Mouse (Mus musculus) limb, embryonic 12.5 days (tissue): ENCODE measurements at regions not wholly inside any gene's neighbourhood (a gene's known extent, or its start where the extent isn't known, plus 50 kb on each side); places are given as distances from the start of the nearest gene placed in this dataset.

ENCODE experiments used
- ATAC-seq: fragments of 200-750 bp; cut with Nextera tagmentation; 2 replicates; pipeline ENCODE4 v1.8.0; 2017; ENCODE audit warnings: low read depth, moderate TSS enrichment; ENCODE audit not compliant: insufficient number of reproducible peaks, insufficient read depth, low FRiP score, low TSS enrichment
- H3K27ac ChIP-seq: fragments of 300-500 bp; sonication (generic); 2 replicates; pipeline ENCODE4 v1.5.1; 2016; ENCODE audit warnings: mild to moderate bottlenecking, moderate library complexity
- H3K27me3 ChIP-seq: fragments of 300-500 bp; sonication (generic); 2 replicates; pipeline ENCODE4 v1.6.1; 2016; ENCODE audit warnings: mild to moderate bottlenecking, moderate library complexity
- H3K36me3 ChIP-seq: fragments of 300-500 bp; sonication (generic); 2 replicates; pipeline ENCODE4 v1.6.1; 2016; ENCODE audit warnings: mild to moderate bottlenecking, moderate library complexity
- H3K4me1 ChIP-seq: fragments of 300-500 bp; sonication (generic); replicated peaks from 2 replicates; pipeline ENCODE4 v1.6.1; 2016
- H3K4me2 ChIP-seq: fragments of 300-500 bp; sonication (generic); 2 replicates; pipeline ENCODE4 v1.6.1; 2016; ENCODE audit warnings: mild to moderate bottlenecking, moderate library complexity
- H3K4me3 ChIP-seq: fragments of 300-500 bp; sonication (generic); replicated peaks from 2 replicates; pipeline ENCODE4 v1.5.1; 2016; ENCODE audit warnings: mild to moderate bottlenecking
- H3K9ac ChIP-seq: fragments of 300-500 bp; sonication (generic); replicated peaks from 2 replicates; pipeline ENCODE4 v1.6.1; 2016; ENCODE audit warnings: mild to moderate bottlenecking, moderate library complexity
- H3K9me3 ChIP-seq: fragments of 300-500 bp; sonication (generic); 2 replicates; pipeline ENCODE4 v1.6.1; 2016; ENCODE audit warnings: mild to moderate bottlenecking, moderate library complexity
- WGBS: fragments of 180-500 bp; shearing (Covaris S2); methylation state at CpG from one replicate; pipeline ENCODE4 v1.1.7; 2016; 5-methylcytosine and 5-hydroxymethylcytosine counted together

DNA sequence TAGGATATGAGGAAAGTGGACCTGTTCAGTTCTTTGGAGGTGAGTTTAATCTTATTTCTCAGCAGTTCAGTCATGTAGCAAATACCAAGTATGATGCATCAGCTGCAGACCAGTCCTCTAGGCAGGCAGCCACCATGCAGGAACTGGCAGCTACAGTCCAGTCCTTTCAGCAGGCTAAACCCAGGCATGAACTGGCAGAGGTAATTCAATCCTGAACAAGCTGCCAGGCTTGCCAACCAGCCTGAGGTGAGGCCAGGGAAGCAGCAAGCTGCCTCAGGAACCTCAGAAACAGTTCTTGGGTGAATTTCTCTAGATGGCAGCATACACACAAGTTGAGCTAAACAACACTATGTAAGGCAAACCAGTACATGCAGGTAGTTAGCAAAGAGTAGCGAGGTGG is 951.5 kb upstream of the Acvr2a start:
- no peaks in the 10 kb centered on the region for H3K9me3 ChIP-seq
- no peaks in the 10 kb centered on the region for H3K4me1 ChIP-seq
- ATAC-seq = no peak
- no peak overlapping the region for H3K4me2 ChIP-seq
- no peaks in the 10 kb centered on the region for H3K36me3 ChIP-seq
- H3K4me3 ChIP-seq = no peak overlapping the region
- H3K27me3 ChIP-seq = no peaks in the 10 kb centered on the region
- WGBS = 92% methylated on average over 1 of the region's 1 CpGs
- no peak overlapping the region for H3K27ac ChIP-seq
- H3K9ac ChIP-seq = no peak overlapping the region

DNA sequence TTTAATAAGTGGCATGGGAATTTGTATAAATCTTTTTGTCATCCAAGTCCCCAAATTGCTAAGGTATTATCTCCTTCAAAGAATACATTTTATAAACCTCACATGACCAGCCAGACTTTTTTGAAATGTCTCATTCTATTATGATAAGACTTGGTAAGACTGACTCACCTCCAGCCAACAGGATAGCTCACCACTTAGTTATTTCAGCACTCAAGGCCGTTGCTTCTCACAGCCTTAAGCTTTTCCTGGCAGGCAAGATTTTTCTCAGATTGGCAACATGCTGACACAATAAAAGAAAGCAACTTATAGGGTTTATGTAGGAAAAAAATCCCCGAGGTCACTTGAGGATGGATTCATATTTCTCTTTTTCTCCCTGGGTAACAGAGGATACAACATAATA is 935.9 kb upstream of the Acvr2a start:
- Histone ChIP-seq H3K4me1 (no peaks in the 10 kb centered on the region), H3K36me3 (no peaks in the 10 kb centered on the region), H3K4me2 (no peak overlapping the region), H3K27ac (no peak overlapping the region), H3K9me3 (no peaks in the 10 kb centered on the region), H3K4me3 (no peak overlapping the region), H3K9ac (no peak overlapping the region), H3K27me3 (no peaks in the 10 kb centered on the region)
- WGBS = 62% methylated on average over 2 of the region's 2 CpGs
- no peak for ATAC-seq

DNA sequence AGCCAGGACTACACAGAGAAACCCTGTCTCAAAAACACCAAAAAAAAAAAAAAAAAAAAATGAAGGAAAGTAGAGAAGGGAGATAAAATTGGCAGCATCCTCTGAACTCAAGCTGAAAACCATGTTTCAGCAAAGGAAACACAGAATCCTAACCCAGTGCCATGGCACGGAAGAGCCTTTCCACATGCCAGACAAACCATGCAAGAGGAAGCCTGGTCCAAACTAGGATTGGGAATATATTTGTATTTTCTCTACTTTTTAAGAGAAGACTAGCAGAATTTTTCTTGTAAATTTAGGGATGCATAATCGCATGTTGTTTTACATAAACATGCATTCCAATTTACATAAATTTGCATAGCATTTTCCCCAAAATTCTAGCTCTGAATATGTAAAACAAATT is 934.8 kb upstream of the Acvr2a start:
- H3K4me1 ChIP-seq = no peaks in the 10 kb centered on the region
- H3K9me3 ChIP-seq = no peaks in the 10 kb centered on the region
- no peak overlapping the region for H3K4me2 ChIP-seq
- H3K4me3 ChIP-seq = no peak overlapping the region
- H3K27ac ChIP-seq = no peak overlapping the region
- no peak overlapping the region for H3K9ac ChIP-seq
- WGBS = 96% methylated on average over 2 of the region's 2 CpGs
- no peak for ATAC-seq
- H3K36me3 ChIP-seq = no peaks in the 10 kb centered on the region
- H3K27me3 ChIP-seq = no peaks in the 10 kb centered on the region

- Histone ChIP-seq H3K36me3 (no peaks in the 10 kb centered on the region), H3K9me3 (no peaks in the 10 kb centered on the region), H3K4me1 (no peaks in the 10 kb centered on the region), H3K4me3 (no peak overlapping the region), H3K27ac (no peak overlapping the region), H3K4me2 (no peak overlapping the region), H3K9ac (no peak overlapping the region), H3K27me3 (no peaks in the 10 kb centered on the region)
- WGBS = 88% methylated on average over 1 of the region's 1 CpGs
- ATAC-seq = no peak
These were observed 934.1 kb upstream of the Acvr2a start for GRCm38 (mm10) chr2:47879796-47880195.

DNA sequence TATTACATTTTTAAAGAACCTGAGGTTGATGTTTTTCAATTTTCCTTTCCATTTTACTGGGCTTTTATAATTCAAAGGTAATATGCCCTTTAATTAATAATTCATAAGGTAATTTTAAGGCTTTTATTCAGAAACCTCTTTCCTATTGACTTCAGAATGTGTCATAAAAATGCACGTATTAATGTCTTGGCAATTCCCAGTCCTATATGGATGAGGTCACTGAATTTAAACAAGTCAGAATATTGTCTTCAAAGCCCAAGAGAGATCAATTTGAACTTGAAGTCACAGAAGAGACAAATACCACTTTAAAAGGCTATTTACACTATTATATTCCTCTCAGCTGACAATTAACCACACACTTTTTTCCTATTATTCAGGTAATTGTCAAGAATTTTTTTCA is 925.7 kb upstream of the Acvr2a start:
- Histone ChIP-seq H3K4me1 (no peaks in the 10 kb centered on the region), H3K36me3 (no peaks in the 10 kb centered on the region), H3K4me3 (no peak overlapping the region), H3K27me3 (no peaks in the 10 kb centered on the region), H3K9me3 (no peaks in the 10 kb centered on the region), H3K4me2 (no peak overlapping the region), H3K27ac (no peak overlapping the region), H3K9ac (no peak overlapping the region)
- ATAC-seq = no peak
- 82% methylated on average over 1 of the region's 1 CpGs for WGBS

GRCm38 (mm10) chr2:47891366-47891765 is 922.5 kb upstream of the Acvr2a start:
- Histone ChIP-seq H3K4me2 (no peak overlapping the region), H3K4me1 (no peaks in the 10 kb centered on the region), H3K27ac (no peak overlapping the region), H3K9ac (no peak overlapping the region), H3K4me3 (no peak overlapping the region), H3K36me3 (no peaks in the 10 kb centered on the region), H3K27me3 (no peaks in the 10 kb centered on the region), H3K9me3 (no peaks in the 10 kb centered on the region)
- 59% methylated on average over 1 of the region's 1 CpGs for WGBS
- no peak for ATAC-seq

DNA sequence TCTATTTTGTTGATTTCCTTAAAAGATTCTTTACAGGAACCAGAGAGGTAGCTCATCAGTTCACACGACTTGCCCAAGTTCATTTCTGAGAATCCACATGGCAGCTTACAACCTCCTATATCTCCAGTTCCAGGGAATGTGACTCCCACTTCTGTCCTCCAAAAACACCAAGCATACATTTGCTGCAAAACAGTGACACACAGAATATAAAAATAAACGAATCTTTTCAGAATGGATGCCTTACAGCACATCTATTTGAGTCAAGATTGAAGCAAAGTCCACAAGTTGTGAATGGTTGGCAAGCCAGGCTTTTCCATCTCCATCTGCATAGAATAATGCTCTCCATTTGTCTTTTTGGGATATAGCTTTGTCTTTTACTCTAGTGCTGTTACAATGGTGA is 921.0 kb upstream of the Acvr2a start:
- no peaks in the 10 kb centered on the region for H3K9me3 ChIP-seq
- ATAC-seq = no peak
- 75% methylated on average over 2 of the region's 2 CpGs for WGBS

GRCm38 (mm10) chr2:47894806-47895205 is 919.1 kb upstream of the Acvr2a start:
- Histone ChIP-seq H3K9ac (no peak overlapping the region), H3K27ac (no peak overlapping the region), H3K4me3 (no peak overlapping the region), H3K4me1 (no peaks in the 10 kb centered on the region), H3K9me3 (no peaks in the 10 kb centered on the region), H3K4me2 (no peak overlapping the region), H3K36me3 (no peaks in the 10 kb centered on the region), H3K27me3 (no peaks in the 10 kb centered on the region)
- ATAC-seq = no peak

More for the DNA sequence above, 921.0 kb upstream of the Acvr2a start:
- H3K9ac ChIP-seq = no peak overlapping the region
- H3K4me3 ChIP-seq = no peak overlapping the region
- no peak overlapping the region for H3K27ac ChIP-seq
- no peak overlapping the region for H3K4me2 ChIP-seq
- no peaks in the 10 kb centered on the region for H3K36me3 ChIP-seq
- no peaks in the 10 kb centered on the region for H3K4me1 ChIP-seq
- no peaks in the 10 kb centered on the region for H3K27me3 ChIP-seq

- Histone ChIP-seq H3K27me3 (no peaks in the 10 kb centered on the region), H3K36me3 (no peaks in the 10 kb centered on the region), H3K4me1 (no peaks in the 10 kb centered on the region), H3K4me2 (no peak overlapping the region), H3K27ac (no peak overlapping the region), H3K4me3 (no peak overlapping the region), H3K9ac (no peak overlapping the region), H3K9me3 (no peaks in the 10 kb centered on the region)
- 82% methylated on average over 1 of the region's 1 CpGs for WGBS
- ATAC-seq = no peak
These were observed 899.6 kb upstream of the Acvr2a start for GRCm38 (mm10) chr2:47914270-47914669.

GRCm38 (mm10) chr2:47914986-47915485 is 898.9 kb upstream of the Acvr2a start:
- Histone ChIP-seq H3K4me3 (no peak overlapping the region), H3K27ac (no peak overlapping the region), H3K4me2 (no peak overlapping the region), H3K36me3 (no peaks in the 10 kb centered on the region), H3K27me3 (no peaks in the 10 kb centered on the region), H3K4me1 (no peaks in the 10 kb centered on the region), H3K9me3 (no peaks in the 10 kb centered on the region), H3K9ac (no peak overlapping the region)
- WGBS = 89% methylated on average over 4 of the region's 4 CpGs
- no peak for ATAC-seq

DNA sequence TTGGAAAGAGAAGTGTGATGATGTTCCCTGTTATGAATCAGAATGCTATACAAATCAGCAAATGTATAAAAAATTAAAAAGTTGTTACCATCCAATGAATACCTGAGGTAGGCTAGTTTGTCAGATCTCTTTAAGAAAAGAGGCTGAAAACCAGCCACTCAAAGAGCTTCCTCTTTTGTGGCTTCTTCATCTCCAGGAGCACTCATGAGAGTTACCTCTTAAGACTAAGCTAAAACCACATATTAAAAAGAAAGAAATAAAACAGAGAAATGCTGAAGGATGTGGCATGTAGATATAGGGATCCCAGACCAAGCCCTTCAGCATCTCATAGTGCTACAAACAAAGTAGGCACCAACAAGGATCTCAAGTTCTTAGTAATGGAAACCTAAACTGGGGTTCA is 890.9 kb upstream of the Acvr2a start:
- Histone ChIP-seq H3K9ac (no peak overlapping the region), H3K4me3 (no peak overlapping the region), H3K27ac (no peak overlapping the region), H3K27me3 (no peaks in the 10 kb centered on the region), H3K4me1 (no peaks in the 10 kb centered on the region), H3K4me2 (no peak overlapping the region), H3K9me3 (no peaks in the 10 kb centered on the region), H3K36me3 (no peaks in the 10 kb centered on the region)
- ATAC-seq = no peak

GRCm38 (mm10) chr2:47926620-47927019 is 887.3 kb upstream of the Acvr2a start:
- Histone ChIP-seq H3K4me2 (no peak overlapping the region), H3K36me3 (no peaks in the 10 kb centered on the region), H3K4me3 (no peak overlapping the region), H3K9me3 (no peaks in the 10 kb centered on the region), H3K27ac (no peak overlapping the region), H3K27me3 (no peaks in the 10 kb centered on the region), H3K9ac (no peak overlapping the region), H3K4me1 (no peaks in the 10 kb centered on the region)
- no peak for ATAC-seq
